Mouse (Mus musculus): ENCODE data around the gene Il11ra1.
"Not testable (repeated sequence)": the region's sequence is repeated elsewhere in the genome, so short reads cannot be mapped to it uniquely, and the experiment has no call there.

DNA sequence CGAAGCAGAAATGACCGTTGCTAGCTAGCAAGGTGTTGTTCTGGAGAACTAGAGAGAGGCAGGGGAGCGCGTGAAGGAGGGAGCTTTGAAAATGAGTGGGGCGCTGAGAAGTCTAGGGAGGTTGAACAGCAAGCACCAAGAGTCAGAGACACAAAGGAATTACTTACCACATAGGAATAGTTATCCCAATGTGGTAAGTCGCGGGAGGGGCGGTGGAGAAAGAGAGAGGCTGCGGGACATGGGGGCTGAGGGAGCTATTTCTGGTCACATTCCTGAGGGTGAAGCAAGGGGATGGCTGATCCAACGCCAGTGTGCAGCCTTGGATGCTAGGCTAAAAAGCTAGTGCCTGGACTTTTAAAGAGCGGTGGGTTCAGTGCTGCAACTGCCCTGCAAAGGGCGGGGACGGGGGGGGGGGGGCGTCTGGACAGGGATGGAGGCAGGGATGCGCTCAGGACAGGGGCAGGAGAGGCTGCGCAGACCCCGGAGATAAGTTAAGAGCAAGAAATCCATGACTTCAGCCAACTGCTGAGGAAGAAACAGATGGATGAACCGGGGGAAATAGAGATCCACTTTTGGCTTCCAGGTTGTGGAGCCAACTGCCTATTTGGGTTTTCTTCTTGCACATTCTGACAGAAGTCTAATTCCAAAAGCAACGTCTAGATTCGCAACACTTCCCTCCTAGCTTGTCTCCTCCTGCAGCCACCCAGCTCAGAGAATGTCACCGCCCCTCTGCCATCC lies 82.1 kb downstream of the Il11ra1 start:
- TF ChIP-seq CTCF (IDR thresholded peaks at IDR 0.05; ENCODE audit: low read depth); EP300 (optimal IDR thresholded peaks at IDR 0.05): not testable (repeated sequence)
